Mouse (Mus musculus) right cerebral cortex, postnatal 10 days (tissue): ENCODE measurements around the gene Ryk.
"Not testable (repeated sequence)": the region's sequence is repeated elsewhere in the genome, so short reads cannot be mapped to it uniquely, and the experiment has no call there.

Experiments
- DNase-seq, 2 experiments: peaks; one replicate each; pipeline ENCODE4 v3.0.0; 2021; ENCODE audit warnings: low spot score in 2 of 2

The Ryk gene

DNA sequence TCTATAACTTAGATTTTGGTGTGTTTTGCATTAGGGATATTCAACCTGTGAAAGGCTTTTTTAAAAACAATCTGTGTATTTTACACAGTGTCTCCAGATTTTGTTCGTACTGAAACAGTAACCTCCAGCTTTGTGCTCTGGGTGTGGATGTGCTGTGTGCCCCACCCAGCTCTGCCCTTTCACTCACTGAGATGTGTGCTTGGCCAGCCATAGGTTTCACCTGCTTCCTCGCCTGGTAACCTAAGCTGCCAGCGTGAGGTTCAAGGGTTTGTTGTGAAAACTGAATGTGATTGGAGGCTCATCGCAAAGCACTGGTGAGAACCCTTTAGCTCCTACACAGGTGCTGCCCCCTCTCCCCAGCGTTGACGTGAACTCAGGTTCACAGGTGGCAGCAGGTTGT is 70.2 kb downstream of the Ryk start:
- DNase-seq, result no peak

DNA sequence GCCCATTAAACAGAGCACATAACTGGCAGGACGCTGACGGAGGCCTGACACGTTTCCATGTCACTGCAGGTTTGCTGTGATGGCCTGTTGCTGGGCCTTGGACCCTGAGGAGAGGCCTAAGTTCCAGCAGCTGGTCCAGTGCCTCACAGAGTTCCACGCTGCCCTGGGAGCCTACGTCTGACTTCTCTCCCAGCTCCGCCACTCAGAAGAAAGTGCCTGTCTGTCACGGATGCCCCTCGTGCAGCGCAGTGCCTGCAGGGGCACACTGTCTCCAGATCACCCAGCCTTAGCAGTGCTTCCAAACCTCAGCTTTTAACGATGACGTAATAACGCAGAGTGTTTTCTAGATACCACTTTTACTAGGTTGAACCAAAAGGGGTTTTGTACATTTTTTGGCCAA is 72.1 kb downstream of the Ryk start:
- no peak for DNase-seq

DNA sequence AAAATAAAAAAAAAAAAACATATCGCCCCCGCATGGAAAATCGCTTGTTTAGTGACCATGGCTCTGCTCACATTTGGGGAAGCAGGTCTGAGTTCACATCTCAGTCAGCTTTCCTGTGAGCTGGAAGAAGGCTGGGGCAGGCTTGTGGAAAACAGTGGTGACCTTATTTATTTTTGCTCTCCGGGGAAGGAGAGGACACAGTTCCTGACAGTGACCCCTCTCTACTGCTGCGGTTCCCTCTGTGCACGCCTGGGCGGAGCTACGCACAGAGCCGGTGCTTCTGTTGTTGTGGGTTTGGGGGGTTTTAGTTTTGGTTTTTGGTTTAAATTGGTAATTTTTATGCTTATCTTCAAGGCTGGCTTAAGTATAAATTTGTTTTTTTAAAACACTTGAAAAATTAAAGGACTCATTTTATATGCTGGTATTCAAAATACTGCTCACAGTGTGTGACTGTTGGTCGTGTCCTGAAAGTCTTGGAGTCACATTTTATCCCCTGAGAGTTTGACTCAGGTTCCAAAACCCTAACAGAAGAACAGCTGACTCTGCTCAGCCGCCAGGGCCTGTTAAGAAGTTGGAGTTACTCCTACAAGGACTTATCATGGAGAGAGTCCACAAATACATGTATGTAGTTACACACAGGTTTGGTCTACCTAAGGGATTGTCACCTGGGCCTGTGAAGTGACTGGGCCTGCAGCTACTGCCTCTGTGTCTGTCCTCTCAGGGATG is 73.0 kb downstream of the Ryk start:
- DNase-seq, result no peak

DNA sequence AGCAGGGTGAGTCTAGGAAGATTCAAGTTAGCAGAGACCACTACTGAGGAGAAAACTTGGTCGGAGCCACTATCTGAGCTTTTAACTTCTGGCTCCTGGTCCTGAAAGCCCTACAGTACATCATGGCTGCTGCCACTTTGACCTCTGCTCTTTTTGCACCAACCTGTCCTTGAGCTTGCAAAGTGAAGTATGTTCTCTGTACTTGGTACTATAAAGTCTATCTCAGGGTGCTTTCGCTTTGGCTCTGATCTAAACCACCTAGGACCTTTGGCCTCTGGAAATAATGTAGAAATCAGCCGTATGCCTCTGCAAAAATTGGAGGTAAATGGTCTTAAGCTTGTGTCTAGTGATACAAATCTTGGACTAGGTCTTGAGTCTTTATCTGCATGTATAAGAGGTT is 76.8 kb downstream of the Ryk start:
- no peak for DNase-seq

DNA sequence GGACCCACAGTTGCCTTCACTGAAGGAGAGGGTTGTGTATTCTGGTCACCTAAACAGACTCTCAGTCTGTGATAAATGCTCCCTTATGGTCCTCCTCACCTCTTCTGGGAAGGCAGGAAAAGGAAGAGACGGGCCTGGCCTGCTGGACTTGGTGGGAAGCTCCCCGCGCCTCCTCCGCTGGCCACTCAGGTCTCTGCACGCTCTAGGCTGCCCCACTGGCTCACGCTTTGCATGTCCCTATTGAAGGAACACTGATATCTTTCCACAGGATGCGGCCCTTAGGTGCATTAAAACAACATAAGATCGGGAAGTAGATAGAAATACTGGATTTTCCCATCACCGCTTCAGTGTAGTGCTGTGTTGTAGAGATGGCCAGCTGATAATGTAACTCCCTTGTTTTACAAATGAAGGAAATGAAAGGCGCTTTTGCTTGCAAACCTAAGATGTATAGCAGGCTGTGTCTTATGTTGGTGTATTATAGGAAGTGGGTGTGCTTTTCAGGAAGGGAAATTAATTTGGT is 77.9 kb downstream of the Ryk start:
- no peak for DNase-seq

DNA sequence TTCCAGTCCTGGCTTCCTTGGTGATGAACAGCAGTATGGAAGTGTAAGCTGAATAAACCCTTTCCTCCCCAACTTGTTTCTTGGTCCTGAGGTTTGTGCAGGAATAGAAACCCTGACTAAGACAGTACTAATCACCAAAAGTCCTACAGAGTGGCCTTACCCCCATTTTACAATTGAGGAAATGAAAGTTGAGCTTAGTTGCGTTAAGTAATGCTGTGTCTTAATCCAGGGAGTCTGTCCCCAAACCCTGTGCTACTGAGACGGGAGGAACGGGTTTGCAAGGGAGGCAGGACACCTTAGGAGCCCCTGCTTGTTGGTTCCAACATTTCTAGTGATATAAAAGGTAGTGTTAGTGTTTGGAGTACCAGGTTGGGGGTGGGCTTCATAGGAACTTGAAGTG is 78.9 kb downstream of the Ryk start:
- DNase-seq, result not testable (repeated sequence)

DNA sequence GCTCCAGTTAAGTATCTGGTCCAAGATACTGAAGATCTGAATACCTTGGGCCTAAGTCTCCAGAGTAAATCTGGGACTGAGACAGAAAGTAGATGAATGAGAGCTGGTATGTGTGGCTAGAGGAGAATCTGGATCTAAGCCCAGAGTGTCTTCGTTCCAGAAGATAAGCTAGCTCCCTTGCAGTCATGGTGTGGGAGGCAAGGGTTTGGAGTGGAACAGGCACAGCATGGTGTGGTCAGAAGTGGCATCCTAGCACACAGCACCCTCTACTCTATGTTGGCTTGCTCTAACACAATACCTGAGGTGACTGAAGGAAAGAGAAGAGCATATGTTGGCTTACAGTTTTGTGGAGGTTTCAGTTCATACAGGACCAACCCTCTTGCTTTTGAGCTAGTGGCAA is 79.9 kb downstream of the Ryk start:
- no peak for DNase-seq

DNA sequence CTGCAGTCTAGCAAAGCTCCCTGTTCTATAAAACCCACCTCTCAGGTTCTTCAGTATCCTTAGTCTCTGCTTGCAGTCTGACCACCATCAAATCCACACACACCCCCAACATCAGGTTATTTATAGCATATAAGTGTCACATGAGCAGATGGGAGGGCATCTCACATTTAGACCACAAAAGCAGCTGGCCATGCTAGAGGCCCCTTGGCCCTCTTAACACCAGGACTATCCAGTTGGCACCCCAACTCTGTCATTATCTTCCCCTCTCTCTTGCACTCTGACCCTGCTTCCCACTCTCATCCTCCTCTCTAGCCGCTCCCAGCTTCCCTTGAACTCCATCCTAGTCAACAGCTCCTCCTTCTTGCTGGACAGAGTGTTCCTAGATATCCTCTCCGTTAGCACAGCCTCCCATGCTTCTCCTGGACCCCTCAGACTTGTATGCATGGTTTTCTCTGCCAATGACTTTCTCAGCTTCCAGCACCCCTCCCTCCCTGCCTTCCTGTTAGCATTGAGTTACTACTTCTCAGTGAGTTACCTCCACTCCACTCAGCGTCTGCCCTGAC is 80.7 kb downstream of the Ryk start:
- no peak for DNase-seq

DNA sequence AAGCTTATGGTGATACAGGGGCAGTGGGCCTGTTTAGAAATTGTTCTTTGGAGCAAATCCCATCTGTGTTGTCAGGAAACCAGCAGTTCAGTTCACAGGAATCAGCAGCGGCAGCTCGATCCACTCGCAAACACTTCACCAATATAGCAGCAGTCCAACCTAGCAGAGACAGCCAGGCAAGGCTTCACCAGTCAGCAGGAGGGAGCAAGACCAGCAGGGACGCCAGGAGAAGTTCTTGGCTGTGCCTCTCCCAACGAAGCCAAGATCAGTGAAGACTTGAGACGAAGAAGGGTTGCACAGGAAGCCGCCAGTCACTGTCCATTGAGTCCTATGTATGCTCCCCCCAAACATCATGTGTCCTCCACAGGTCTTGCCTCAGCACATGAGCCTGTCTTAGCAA is 81.4 kb downstream of the Ryk start:
- DNase-seq, result no peak

DNA sequence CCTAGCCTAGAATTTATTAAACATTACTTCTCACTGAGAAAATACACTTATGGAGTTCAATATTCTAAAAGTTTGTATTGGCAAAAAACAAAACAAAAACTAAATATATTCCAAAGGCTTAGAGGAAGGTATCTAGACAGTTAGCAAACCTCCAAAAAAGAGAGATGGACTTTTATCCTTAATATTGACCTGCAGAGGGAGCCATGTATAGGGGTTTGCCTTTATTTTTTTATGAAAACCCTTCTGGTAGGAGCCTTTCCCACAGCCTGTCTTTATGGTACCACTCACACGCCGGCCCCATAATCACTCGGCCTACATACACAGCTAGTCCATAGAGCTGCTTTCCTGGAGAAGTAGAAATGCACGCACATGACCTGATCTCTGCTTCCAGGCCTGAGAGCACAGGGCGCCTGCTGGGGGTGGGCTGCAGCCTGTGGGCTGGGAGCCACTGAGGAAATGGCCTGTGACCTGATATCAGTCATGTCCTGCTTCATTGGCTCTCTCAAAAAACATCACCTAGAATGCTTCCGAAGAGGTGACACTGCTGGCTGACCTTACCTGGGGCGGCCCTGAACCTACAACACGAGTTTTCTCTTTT is 82.9 kb downstream of the Ryk start:
- DNase-seq, result no peak

DNA sequence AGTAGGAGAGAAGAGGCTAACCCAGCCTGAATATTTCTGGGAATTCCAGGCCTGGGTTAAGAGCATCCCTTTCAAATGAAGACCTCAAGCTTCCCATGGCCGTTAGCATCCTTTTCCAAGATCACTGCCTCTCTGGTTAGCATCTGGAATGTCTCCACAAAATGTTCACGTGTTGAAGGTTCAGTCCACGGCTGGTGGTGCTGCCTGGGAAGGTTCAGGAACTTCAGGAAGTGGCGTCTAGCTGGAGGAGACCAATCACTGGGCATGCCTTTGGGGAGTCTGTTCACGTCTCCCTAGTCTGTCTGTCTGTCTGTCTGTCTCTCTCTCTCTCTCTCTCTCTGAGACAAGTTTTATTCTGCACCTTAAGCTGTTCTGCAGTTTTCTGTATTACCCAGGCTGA is 84.8 kb downstream of the Ryk start:
- DNase-seq, result no peak

DNA sequence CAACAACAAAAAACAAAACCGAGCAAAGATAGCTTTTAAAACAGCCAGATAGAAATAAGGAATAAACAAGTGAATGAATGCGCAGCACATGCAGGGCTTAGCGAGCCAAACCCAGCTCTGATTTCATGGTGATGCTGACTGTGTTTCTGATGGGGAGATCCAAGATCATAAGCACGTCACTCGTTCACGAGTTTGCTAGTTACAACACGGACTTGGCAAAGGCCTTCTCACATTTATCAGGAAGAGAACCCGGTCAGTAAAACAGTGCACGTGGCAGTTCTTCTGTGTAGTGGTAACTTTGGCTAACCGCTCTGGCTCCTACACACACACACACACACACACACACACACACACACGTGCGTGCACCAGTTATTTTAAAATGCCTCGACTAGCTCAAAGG is 87.1 kb downstream of the Ryk start:
- no peak for DNase-seq

DNA sequence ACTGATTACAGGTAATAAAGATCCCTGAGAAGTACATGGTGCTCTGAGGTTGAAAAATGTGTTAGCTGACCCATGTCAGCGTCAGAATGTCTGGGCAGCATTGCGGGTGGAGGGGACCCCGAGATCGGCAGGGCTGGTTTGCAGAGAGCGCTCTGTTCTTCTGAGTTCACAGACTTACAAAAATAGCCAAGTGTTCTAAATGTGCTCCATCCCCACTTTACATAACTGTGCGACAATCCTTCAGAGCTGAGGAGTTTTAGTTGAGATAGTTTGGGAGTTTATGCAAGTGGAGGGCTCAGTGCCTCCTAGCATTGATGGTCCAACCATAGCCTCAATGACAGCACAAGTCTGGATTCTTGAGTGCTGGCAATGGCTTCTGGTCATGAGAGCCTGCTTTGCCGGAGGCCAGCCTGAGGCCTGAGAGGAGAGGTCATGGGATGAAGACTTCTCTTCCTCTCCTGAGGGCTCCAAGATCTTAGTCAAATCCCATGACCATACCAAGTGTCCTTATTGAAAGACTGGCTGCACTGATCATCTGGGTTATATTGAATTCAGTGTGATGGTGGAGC is 88.2 kb downstream of the Ryk start:
- DNase-seq, result no peak

DNA sequence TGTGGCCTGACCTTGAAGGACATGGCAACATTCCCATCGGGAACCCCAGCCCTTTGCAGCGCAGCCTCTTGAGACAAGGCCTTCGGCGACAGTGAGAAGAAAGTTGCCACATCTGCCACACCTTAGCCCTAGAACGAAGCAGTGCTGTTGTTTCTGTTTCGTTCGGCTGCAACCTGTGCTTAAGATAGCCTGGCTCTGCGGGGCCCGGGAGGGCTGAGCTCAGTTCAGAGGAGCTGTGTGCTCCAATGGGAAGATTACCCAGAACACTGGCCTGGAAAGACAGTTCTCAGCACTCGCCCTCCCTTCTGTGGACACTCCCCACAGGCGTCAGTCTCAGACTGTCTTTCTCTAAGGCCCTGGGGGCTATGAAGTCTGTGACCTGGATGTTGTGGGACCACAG is 89.1 kb downstream of the Ryk start:
- DNase-seq, result no peak

DNA sequence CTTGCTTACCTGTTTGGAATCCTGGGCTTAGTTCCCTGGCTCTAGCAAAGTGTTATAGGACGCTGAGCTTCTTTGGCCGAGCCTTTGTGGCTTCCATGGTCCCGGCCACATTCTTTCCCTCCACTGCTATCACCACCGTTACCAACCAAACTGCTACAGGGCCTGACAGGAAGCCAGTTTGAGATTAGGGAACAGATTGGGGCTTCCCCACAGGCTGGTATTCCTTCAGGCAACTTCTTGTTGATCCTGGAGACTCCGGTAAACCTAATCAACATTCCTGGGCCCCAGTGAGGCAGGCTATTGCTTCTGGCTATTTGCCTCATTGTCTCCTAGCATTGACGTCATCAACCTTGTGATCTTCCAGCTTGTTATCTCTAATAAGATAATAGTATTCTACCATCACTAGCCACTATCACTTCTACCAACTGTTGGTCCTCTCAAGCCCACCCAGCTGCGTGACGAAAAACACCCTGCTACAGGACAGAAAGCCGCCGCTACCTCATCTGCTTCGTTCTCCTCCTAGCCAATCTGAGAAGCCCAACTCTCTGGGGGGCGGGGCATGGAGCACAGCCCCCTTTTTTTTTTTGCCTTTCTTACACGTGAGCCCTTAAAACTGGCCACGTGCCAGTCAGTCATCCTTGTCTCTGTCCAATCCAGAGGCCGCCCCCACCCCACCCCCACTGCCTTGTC is 90.1 kb downstream of the Ryk start:
- DNase-seq, result no peak

DNA sequence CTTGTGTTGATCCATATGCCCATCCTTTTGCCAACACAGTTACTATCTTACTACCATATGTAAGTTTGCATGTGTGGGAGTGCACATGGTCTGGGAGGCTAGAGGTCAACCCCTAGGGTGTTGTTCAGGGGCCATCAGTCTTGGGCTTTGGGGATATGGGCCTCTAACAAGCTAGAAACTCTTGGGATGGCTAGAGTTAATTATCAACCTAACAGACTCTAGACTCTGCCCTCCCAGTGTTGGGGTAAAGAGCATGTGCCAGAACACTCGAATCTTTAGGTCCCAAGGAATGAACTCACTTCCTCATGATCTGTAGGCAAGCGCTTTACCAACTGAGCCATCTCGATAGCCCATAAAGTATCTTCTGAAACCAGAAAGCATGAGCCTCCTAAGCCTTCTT is 91.4 kb downstream of the Ryk start:
- no peak for DNase-seq

DNA sequence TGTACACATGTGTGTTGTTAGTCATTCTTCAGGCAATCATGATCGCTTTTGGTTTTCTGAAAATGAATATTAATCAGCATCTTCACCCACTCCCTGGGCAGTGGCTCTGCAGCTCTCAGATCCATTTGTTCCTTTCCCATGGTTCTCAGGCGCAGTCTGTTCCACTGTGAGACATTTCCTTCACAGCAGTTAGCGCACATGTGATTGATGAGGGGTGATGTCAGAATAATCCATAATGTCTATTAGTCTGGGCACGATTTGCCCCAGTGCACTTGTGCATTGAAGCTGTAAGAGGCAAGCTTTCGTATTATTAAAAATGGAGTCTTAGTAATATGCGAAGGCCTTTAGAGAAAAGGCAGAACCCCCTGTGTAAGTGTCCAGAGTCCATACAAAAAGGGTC is 95.1 kb downstream of the Ryk start:
- no peak for DNase-seq

DNA sequence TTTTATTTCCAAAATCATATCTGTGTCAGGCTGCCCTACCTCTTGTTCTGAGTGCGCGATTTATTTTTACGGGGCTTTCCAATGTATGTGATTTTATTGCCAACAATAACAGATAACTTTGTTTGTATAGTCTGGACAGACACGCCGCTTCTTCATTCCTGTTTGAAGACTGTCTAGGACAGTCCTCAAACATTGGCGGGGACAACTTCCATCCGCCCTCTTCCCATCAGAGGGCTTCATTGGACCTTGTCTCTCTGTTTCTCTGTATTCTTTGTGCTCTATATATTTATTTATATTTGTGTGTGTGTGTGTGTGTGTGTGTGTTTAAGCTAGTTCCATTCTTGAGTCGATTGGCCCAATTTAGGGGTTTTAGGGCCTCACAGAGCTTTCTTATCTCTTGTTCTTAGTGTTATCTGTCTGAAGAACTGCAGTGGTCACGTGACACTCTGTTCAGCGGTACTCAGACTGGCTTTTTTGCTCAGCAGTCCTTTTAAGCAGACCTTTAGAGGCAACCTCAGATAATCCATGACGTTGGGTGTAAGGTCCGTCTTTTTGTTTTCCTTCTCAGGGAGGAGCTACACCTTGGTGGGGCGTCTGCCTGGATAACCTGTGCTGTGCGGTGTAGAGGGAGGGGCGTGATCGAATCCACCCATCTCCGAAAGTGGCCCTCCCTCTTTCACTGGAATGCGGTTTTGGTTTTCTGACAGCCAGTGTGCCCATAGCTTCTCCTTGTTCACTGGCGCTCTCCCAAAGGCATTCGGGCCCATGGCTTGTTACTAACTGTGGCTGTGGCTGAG is 99.4 kb downstream of the Ryk start:
- no peak for DNase-seq

DNA sequence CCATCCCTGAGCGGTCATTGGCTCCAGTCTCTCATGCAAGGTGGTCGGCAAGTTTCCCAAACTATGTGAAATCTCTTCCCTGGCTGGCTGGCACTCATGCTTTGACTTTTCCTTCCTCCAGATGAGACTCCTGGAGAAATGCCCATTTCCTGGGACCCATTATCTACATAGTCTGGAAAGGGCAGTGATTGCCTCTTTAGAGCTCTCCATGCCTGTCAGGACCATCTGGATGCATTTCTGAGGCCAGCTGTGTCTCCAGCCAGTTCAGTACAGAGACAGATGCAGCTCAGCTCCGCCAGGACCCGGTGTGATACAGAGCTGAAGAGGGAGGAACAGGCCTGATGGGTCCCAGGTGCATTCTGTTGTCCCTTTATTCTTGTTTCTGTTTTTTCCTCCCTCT is 107.5 kb downstream of the Ryk start:
- DNase-seq, result no peak

DNA sequence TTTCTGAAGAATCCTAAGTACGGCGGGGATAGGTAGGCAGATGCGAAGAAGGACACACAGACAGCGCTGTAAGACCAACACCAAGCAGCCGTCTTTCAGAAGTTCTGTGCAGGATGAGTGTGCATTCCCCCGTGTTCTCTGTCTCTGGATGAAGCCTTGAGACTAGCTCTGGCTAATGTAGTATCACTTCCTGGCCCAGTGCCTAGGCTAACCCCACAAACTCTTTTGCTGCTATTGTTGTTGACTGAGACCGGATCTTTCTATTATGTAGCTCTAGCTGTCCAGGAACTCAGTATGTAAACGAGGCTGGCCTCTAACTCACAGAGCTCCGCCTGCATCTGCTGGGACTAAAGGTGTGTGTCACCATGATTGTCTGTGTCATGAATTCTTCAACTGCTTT is 110.2 kb downstream of the Ryk start:
- no peak for DNase-seq

DNA sequence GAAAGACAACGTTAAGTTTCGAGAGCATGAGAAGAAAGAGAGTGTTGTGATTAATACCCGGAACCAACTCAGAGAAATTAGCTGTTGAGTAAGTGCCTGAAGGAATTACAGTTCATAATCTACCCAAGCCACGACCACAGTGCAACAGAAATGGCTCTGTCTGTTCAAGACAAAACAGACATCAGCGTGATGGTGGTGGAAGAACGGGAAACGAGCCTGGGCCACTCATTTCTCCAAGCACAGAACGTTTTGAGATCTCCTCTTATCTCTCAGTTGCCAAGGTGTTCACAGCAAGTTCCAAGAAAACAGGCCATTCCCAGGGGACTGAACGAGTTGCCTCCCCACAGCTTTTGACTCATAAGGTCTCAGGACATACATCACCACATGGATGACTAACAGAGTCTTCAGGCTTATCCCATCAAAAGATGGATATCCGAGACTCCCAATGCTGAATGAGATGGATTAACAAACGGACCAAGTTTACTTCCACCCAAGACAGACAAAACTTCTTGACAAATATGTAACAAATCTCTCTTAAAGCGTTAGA is 111.8 kb downstream of the Ryk start:
- no peak for DNase-seq
